In the genomic region with DNA sequence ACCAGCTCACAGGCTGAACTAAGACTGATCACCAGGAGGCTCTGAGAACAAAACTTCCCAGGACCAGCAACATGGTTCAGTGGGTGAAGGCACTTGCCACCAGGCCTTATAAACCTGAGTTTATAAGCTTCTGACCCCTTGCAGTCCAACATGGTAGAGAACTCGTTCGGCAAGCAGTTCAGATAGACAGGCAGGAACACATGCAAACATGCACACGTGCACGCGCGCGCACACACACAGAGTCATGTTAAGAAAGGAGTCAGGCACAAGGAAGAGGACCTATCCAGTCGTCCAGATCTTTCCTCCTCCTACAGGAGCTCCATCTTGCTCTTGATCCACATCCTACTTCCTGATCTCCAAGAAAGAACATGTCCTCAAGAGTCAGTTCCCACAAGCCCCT, we compare ENCODE assay signal across 16 mouse cellular contexts. TPM values are rescaled to one million over a fixed set of nuclear protein-coding genes. Genes with fewer than 3 reads are reported as not detected.
"Had no signal": no experiment of that assay in that cellular context is flagged by ENCODE, and none has a peak within 500 bp of the region (broad histone marks: within the 10 kb centered on the region; RNA-seq: fewer than 3 reads in every experiment).

No protein-coding gene starts in this region.

- H3K4me3 ChIP-seq: neural tube, embryonic 15.5 days; stomach, embryonic 15.5 days had no signal

- H3K4me2 ChIP-seq: neural tube, embryonic 15.5 days; stomach, embryonic 15.5 days had no signal

- H3K9ac ChIP-seq: neural tube, embryonic 15.5 days; stomach, embryonic 15.5 days had no signal

- H3K27ac ChIP-seq: neural tube, embryonic 15.5 days; stomach, embryonic 15.5 days; stomach, postnatal 0 days had no signal

- H3K9me3 ChIP-seq: neural tube, embryonic 15.5 days; stomach, embryonic 15.5 days had no signal

- H3K27me3 ChIP-seq: neural tube, embryonic 15.5 days; stomach, embryonic 15.5 days had no signal

- DNase-seq: retina, postnatal 1 day; right cerebral cortex, adult 18-20 months; right cerebral cortex, postnatal 14 days; right cerebral cortex, postnatal 25 days; right cerebral cortex, postnatal 4 days; spleen, adult 18-20 months; thymus, adult 18-20 months; thymus, adult 2 months; thymus, postnatal 14 days; thymus, postnatal 25 days; thymus, postnatal 36 days; thymus, postnatal 4 days had no signal

RNA-seq across cellular contexts. Expression of a gene that starts 47.7 kb away (rescaled TPM):
- total RNA-seq: neutrophil, adult 5-6 weeks had no signal
